Mouse (Mus musculus): ENCODE data around the gene Bmp4.

DNA sequence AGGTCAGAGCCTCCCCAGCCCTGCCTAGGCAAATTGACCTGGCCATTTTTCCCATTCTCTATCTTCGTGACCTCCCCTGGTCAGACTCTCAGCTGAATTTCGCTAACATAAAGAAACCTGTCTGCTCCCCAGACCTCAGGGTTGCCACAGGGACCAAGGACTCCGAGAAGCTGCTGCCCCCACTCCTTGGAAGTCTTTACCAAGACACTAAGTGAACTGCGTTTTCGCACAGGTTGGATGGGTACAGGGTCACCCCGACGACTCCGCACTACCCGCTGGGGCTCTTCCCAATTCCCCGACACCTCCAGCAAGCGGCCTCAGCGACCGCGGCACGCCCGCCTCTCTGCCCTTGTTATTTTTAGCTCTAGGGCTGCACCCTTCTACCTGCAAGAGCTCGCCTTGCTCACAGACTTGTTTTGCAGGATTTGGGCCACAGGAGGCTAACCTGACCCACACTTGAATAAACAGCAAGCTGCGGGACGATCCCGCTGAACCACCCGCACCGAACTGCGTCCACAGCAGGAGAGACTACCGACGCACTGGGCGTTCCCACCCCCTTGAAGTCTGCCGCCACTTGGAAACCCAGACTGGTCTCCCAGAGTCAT lies 7.7 kb upstream of the Bmp4 start:
- TF ChIP-seq CTCF (IDR thresholded peaks at IDR 0.05; ENCODE audit: extremely low read depth, insufficient read depth, low read length) (no peak), POLR2A (IDR thresholded peaks at IDR 0.05; ENCODE audit: extremely low read depth, insufficient read depth, low read length) (no peak)
